Mouse (Mus musculus): ENCODE data around the gene Scamp5.

DNA sequence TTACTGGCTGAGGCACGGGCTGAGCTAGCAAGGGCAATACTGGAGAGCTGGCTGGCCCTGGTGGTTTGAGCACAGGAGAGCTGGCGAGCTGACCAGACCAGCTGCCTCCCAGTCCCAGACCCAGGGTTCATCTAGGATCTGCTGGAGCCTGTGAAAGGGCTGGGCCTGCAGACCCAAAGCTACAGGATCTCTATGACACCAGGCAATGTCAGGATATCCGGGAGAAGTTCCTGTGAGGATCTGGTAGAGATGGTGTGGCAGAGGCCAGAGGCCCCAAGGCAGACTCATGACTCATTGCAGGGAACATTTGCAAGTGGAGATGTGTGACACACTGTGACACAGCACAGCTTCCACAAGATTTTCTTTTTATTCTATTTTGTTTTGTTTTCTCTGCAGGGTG is 42.7 kb downstream of the Scamp5 start:
- no peak for TF ChIP-seq POLR2A (IDR thresholded peaks at IDR 0.05; ENCODE audit: control insufficient read depth, extremely low read depth, insufficient read depth, low read length, poor library complexity)
- no peak for TF ChIP-seq CTCF (IDR thresholded peaks at IDR 0.05; ENCODE audit: borderline replicate concordance, control insufficient read depth, extremely low read depth, insufficient read depth, low read length, poor library complexity)

Data from thymus, adult 2 months (tissue).